Mouse (Mus musculus): ENCODE data around the gene Gbgt1. TPM values are rescaled to one million over a fixed set of nuclear protein-coding genes. Genes with fewer than 3 reads are reported as not detected.
"Not testable (repeated sequence)": the region's sequence is repeated elsewhere in the genome, so short reads cannot be mapped to it uniquely, and the experiment has no call there.

The Gbgt1 gene
- polyA plus RNA-seq, 1 experiment from 2014 or later, result 4.7 TPM

DNA sequence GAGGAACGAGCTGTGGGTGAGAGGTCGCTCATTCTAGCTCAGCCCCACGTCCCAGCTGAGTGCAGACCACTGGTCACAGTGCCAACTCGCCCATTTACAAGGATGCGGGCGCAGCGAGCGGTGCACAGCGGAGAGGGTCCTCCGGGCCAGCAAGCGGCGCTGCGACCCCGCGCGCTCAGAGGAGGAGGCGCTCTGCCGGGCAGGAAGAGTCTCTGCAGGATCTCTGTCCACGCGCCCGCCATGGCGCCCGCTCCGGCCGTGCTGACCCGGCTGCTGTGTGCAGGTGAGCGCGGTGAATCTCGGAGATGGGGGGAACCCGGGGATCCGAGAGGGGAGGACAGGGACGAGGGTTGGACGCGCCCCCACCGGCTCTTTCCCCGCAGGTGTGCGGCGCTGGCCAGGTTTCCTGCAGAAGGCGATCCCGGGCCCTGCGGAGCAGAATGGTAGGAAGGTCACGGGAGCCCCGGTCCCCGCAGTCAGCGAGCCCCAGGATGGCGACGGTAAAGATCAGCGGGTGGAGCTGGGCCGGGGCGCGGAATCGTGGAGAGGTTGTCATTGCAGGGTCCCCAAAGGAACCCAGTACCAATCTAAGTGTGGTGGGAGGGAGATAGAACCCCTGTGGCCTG is 28.7 kb upstream of the Gbgt1 start, which contains the start of gene Mrps2:
Gene Mrps2 (plus strand): TSS at position 207 of the 626 bp plus-strand sequence.
- DNase-seq (ENCODE audit: low spot score) (peak; percentile 92), ATAC-seq (replicated peaks; ENCODE audit: low FRiP score, low TSS enrichment, low read depth) (peak; percentile 81)
- under 1% methylated on average over 52 of the region's 52 CpGs for WGBS
- peaks cover 33% of the 10 kb centered on the region for H3K36me3 ChIP-seq (ENCODE audit: control insufficient read depth, insufficient read depth, low read length)
- H3K4me1 ChIP-seq (replicated peaks; ENCODE audit: control insufficient read depth, insufficient read depth, low read length), result peaks cover 8% of the 10 kb centered on the region
- peak within 1 kb of the TSS; percentile 93 for H3K9ac ChIP-seq (ENCODE audit: low read length)
- peak within 1 kb of the TSS; percentile 85 for H3K4me3 ChIP-seq (ENCODE audit: low read depth, low read length)
- peaks cover 4% of the 10 kb centered on the region; the same call in 1 of the 2 replicates for H3K9me3 ChIP-seq (ENCODE audit: control insufficient read depth, low read length)
- no peaks in the 10 kb centered on the region for H3K27me3 ChIP-seq (replicated peaks; ENCODE audit: control insufficient read depth, insufficient read depth, low read length)
- H3K4me2 ChIP-seq (ENCODE audit: low read length), result peak within 1 kb of the TSS; percentile 97
- no peak within 1 kb of the TSS for H3K27ac ChIP-seq (ENCODE audit: low read depth)

DNA sequence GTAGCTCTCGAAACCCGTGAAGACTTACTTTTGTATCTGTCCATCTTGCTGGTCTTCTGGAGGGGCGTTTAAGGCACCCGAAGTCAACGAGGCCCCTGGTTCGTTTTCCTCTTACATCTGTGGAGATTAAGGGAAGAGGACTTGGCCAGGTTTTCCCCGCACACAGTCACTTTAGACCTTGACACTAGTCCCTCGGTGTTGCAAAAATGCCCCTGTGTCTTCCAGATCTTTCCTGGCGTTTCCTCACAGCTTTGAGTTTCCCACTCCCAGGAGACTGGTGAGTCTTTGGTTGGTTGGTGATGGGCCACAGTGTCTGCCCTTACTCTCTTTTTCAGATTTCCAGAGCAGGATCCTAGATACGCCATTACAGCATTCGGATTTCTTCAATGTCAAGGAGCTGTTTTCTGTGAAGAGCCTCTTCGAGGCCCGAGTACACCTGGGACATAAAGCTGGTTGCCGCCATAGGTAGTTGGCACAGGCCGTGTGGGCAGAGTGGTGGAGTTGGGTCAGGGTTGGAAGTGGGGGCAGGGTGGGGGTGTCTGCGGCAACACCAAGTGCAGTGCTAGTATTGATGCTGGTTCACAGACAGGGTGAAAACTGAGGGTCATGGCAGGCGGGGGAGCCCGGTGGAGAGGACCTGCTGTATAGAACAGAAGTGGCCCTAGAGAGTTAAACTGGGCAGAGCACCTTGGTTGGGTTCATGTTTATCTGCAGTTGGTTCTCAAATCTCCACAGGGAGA is 28.0 kb upstream of the Gbgt1 start:
- Histone ChIP-seq H3K27ac (ENCODE audit: low read depth) (no peak overlapping the region), H3K4me1 (replicated peaks; ENCODE audit: control insufficient read depth, insufficient read depth, low read length) (peaks cover 8% of the 10 kb centered on the region), H3K4me2 (ENCODE audit: low read length) (peak overlapping the region; percentile 97), H3K9me3 (ENCODE audit: control insufficient read depth, low read length) (peaks cover 4% of the 10 kb centered on the region; the same call in 1 of the 2 replicates), H3K4me3 (ENCODE audit: low read depth, low read length) (peak overlapping the region; percentile 85), H3K36me3 (ENCODE audit: control insufficient read depth, insufficient read depth, low read length) (peaks cover 35% of the 10 kb centered on the region), H3K27me3 (replicated peaks; ENCODE audit: control insufficient read depth, insufficient read depth, low read length) (no peaks in the 10 kb centered on the region), H3K9ac (ENCODE audit: low read length) (peak overlapping the region; percentile 93)
- WGBS, result 54% methylated on average over 18 of the region's 18 CpGs
- DNase-seq (ENCODE audit: low spot score) (no peak), ATAC-seq (replicated peaks; ENCODE audit: low FRiP score, low TSS enrichment, low read depth) (no peak)

GRCm38 (mm10) chr2:28469461-28469860 is 27.2 kb upstream of the Gbgt1 start:
- Histone ChIP-seq H3K9ac (ENCODE audit: low read length) (no peak overlapping the region), H3K27ac (ENCODE audit: low read depth) (no peak overlapping the region), H3K36me3 (ENCODE audit: control insufficient read depth, insufficient read depth, low read length) (peaks cover 35% of the 10 kb centered on the region), H3K4me2 (ENCODE audit: low read length) (no peak overlapping the region), H3K4me3 (ENCODE audit: low read depth, low read length) (no peak overlapping the region), H3K9me3 (ENCODE audit: control insufficient read depth, low read length) (peaks cover 4% of the 10 kb centered on the region; the same call in 1 of the 2 replicates), H3K4me1 (replicated peaks; ENCODE audit: control insufficient read depth, insufficient read depth, low read length) (peaks cover 8% of the 10 kb centered on the region), H3K27me3 (replicated peaks; ENCODE audit: control insufficient read depth, insufficient read depth, low read length) (no peaks in the 10 kb centered on the region)
- no peak for ATAC-seq (replicated peaks; ENCODE audit: low FRiP score, low TSS enrichment, low read depth)
- 95% methylated on average over 14 of the region's 14 CpGs for WGBS
- DNase-seq (ENCODE audit: low spot score), result no peak

GRCm38 (mm10) chr2:28470591-28470990 is 26.1 kb upstream of the Gbgt1 start:
- H3K36me3 ChIP-seq (ENCODE audit: control insufficient read depth, insufficient read depth, low read length), result peaks cover 35% of the 10 kb centered on the region
- WGBS, result 87% methylated on average over 2 of the region's 2 CpGs
- no peak overlapping the region for H3K9ac ChIP-seq (ENCODE audit: low read length)
- DNase-seq (ENCODE audit: low spot score) (no peak), ATAC-seq (replicated peaks; ENCODE audit: low FRiP score, low TSS enrichment, low read depth) (no peak)
- H3K4me2 ChIP-seq (ENCODE audit: low read length), result no peak overlapping the region
- no peak overlapping the region for H3K27ac ChIP-seq (ENCODE audit: low read depth)
- peaks cover 4% of the 10 kb centered on the region; the same call in 1 of the 2 replicates for H3K9me3 ChIP-seq (ENCODE audit: control insufficient read depth, low read length)
- H3K4me1 ChIP-seq (replicated peaks; ENCODE audit: control insufficient read depth, insufficient read depth, low read length), result peaks cover 8% of the 10 kb centered on the region
- no peak overlapping the region for H3K4me3 ChIP-seq (ENCODE audit: low read depth, low read length)
- no peaks in the 10 kb centered on the region for H3K27me3 ChIP-seq (replicated peaks; ENCODE audit: control insufficient read depth, insufficient read depth, low read length)

- WGBS, result 93% methylated on average over 7 of the region's 8 CpGs
- H3K9me3 ChIP-seq (ENCODE audit: control insufficient read depth, low read length); H3K27ac ChIP-seq (ENCODE audit: low read depth); DNase-seq (ENCODE audit: low spot score); H3K4me3 ChIP-seq (ENCODE audit: low read depth, low read length); H3K4me1 ChIP-seq (replicated peaks; ENCODE audit: control insufficient read depth, insufficient read depth, low read length); H3K4me2 ChIP-seq (ENCODE audit: low read length); ATAC-seq (replicated peaks; ENCODE audit: low FRiP score, low TSS enrichment, low read depth); H3K9ac ChIP-seq (ENCODE audit: low read length); H3K27me3 ChIP-seq (replicated peaks; ENCODE audit: control insufficient read depth, insufficient read depth, low read length): not testable (repeated sequence)
- H3K36me3 ChIP-seq (ENCODE audit: control insufficient read depth, insufficient read depth, low read length), result peaks cover 35% of the 10 kb centered on the region
Measured at GRCm38 (mm10) chr2:28472011-28472410, 24.7 kb upstream of the Gbgt1 start.

- not testable (repeated sequence) for H3K27ac ChIP-seq (ENCODE audit: low read depth); ATAC-seq (replicated peaks; ENCODE audit: low FRiP score, low TSS enrichment, low read depth); H3K27me3 ChIP-seq (replicated peaks; ENCODE audit: control insufficient read depth, insufficient read depth, low read length); DNase-seq (ENCODE audit: low spot score); H3K4me3 ChIP-seq (ENCODE audit: low read depth, low read length); H3K36me3 ChIP-seq (ENCODE audit: control insufficient read depth, insufficient read depth, low read length); H3K9me3 ChIP-seq (ENCODE audit: control insufficient read depth, low read length); H3K9ac ChIP-seq (ENCODE audit: low read length); H3K4me2 ChIP-seq (ENCODE audit: low read length)
- 91% methylated on average over 5 of the region's 5 CpGs for WGBS
- H3K4me1 ChIP-seq (replicated peaks; ENCODE audit: control insufficient read depth, insufficient read depth, low read length), result peaks cover 13% of the 10 kb centered on the region
Measured at GRCm38 (mm10) chr2:28477993-28478392, 18.7 kb upstream of the Gbgt1 start.

DNA sequence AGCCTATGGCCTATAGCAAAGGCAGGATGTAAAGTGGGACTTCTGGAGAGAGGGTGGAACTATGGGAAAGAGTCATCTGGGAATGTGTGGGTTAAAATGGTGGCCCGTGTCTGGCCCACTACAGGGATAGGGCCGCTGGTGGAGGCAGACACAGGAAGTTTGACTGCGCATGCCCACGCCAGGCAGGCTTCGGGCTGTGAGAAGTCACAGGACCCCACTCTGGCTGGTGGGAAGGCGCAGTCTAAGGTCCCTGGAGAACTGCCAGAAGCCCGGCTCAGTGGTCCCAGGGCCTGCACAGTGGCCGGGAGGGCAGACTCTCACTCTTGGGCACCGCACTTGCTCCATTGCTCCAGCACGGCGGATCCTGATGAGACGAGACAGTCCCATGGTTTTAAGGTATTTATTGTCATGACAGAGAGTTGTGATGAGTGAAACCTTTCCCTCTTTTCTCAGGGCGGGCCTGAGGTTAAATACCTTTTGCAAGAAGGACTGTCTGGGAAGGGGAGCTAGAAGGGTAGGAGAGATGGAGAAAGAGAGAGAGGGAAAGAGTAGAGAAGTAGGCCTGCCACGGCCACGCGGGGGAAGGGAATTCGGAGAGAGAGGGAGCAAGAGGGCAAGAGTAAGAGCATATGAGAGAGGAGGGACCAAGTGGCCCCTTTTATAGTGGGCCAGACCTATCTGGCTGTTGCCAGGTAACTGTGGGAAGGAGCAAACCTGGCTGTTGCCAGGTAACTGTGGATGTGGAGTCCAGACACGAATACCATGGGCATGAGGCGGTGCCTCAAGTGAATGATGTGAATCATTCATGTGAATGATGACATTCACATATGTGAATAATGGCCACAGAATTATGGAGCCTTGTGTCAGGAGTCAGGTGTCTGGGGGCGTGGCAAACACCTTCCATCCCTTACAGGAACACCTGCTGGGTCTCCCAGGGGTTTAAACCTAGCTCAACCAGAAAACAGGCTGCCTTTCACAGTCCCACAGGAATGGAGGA is 17.2 kb upstream of the Gbgt1 start:
- Histone ChIP-seq H3K4me2 (ENCODE audit: low read length) (peak overlapping the region; percentile 61), H3K4me3 (ENCODE audit: low read depth, low read length) (peak overlapping the region; percentile 33), H3K9ac (ENCODE audit: low read length) (peak overlapping the region; percentile 52), H3K27me3 (replicated peaks; ENCODE audit: control insufficient read depth, insufficient read depth, low read length) (no peaks in the 10 kb centered on the region), H3K27ac (ENCODE audit: low read depth) (peak overlapping the region; percentile 83), H3K9me3 (ENCODE audit: control insufficient read depth, low read length) (no peaks in the 10 kb centered on the region), H3K4me1 (replicated peaks; ENCODE audit: control insufficient read depth, insufficient read depth, low read length) (peaks cover 13% of the 10 kb centered on the region), H3K36me3 (ENCODE audit: control insufficient read depth, insufficient read depth, low read length) (no peaks in the 10 kb centered on the region; the same call in 1 of the 2 replicates)
- ATAC-seq (replicated peaks; ENCODE audit: low FRiP score, low TSS enrichment, low read depth) (peak; percentile 80), DNase-seq (ENCODE audit: low spot score) (peak; percentile 69)
- WGBS, result 35% methylated on average over 20 of the region's 20 CpGs

DNA sequence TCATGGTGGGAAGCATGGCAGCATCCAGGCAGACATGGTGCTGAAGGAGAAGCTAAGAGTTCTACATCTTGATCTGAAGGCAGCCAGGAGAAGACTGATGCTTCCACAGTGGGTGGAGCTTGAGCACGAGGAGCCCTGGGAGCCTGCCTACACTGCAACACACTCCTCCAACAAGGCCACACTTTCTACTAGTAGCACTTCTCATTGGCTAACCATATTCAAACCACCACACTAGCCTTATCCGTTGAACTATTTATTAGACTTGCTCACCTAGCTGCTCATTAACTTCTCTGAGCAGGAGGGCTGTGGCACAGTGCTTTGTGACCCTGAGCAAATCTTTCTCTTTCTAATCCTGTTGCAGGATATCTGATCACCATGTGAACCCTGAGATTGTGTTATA is 12.8 kb upstream of the Gbgt1 start:
- no peak for DNase-seq (ENCODE audit: low spot score)
- H3K9ac ChIP-seq (ENCODE audit: low read length), result no peak overlapping the region
- H3K4me2 ChIP-seq (ENCODE audit: low read length), result no peak overlapping the region
- peaks cover 12% of the 10 kb centered on the region for H3K4me1 ChIP-seq (replicated peaks; ENCODE audit: control insufficient read depth, insufficient read depth, low read length)
- H3K27ac ChIP-seq (ENCODE audit: low read depth), result no peak overlapping the region
- WGBS, result 72% methylated on average over 2 of the region's 2 CpGs
- no peaks in the 10 kb centered on the region; the same call in 1 of the 2 replicates for H3K36me3 ChIP-seq (ENCODE audit: control insufficient read depth, insufficient read depth, low read length)
- ATAC-seq (replicated peaks; ENCODE audit: low FRiP score, low TSS enrichment, low read depth), result 0 out of 2 replicates have a peak, but pooled peaks have one; percentile 40
- H3K4me3 ChIP-seq (ENCODE audit: low read depth, low read length), result no peak overlapping the region
- H3K27me3 ChIP-seq (replicated peaks; ENCODE audit: control insufficient read depth, insufficient read depth, low read length), result no peaks in the 10 kb centered on the region
- H3K9me3 ChIP-seq (ENCODE audit: control insufficient read depth, low read length), result no peaks in the 10 kb centered on the region
